Mouse (Mus musculus) megakaryocyte, embryonic 14.5 days (primary cell): ENCODE results near the gene Cep152.

ENCODE experiments used
- FLI1 ChIP-seq: IDR thresholded peaks from 2 replicates; pipeline ENCODE4 v1.6.1; 2012; ENCODE audit warnings: low read length, inconsistent platforms, mixed read lengths
- GATA1 ChIP-seq: IDR thresholded peaks from 3 replicates; pipeline ENCODE4 v1.6.1; 2012; ENCODE audit warnings: mixed read lengths, low read length, inconsistent platforms, borderline replicate concordance

GRCm38 (mm10) chr2:125615440-125615839 lies 9.5 kb downstream of the Cep152 start:
- no peak for TF ChIP-seq GATA1
- no peak for TF ChIP-seq FLI1
